Mouse (Mus musculus) forebrain, embryonic 13.5 days (tissue): ENCODE measurements at regions not wholly inside any gene's neighbourhood (a gene's known extent, or its start where the extent isn't known, plus 50 kb on each side); places are given as distances from the start of the nearest gene placed in this dataset.

Experiments
- ATAC-seq: fragments of 200-750 bp; cut with Nextera tagmentation; 2 replicates; pipeline ENCODE4 v1.8.0; 2017
- H3K27ac ChIP-seq: fragments of 300-500 bp; sonication (generic); 2 replicates; pipeline ENCODE4 v1.5.1; 2015; ENCODE audit warnings: inconsistent platforms, mild to moderate bottlenecking, moderate library complexity
- H3K27me3 ChIP-seq: fragments of 300-500 bp; sonication (generic); 2 replicates; pipeline ENCODE4 v1.6.1; 2015; ENCODE audit warnings: mild to moderate bottlenecking, inconsistent platforms
- H3K36me3 ChIP-seq: fragments of 300-500 bp; sonication (generic); 2 replicates; pipeline ENCODE4 v1.6.1; 2015; ENCODE audit warnings: mild to moderate bottlenecking, inconsistent platforms; ENCODE audit not compliant: poor library complexity, severe bottlenecking
- H3K4me1 ChIP-seq: fragments of 300-500 bp; sonication (generic); 2 replicates; pipeline ENCODE4 v1.6.1; 2015; ENCODE audit warnings: inconsistent platforms
- H3K4me2 ChIP-seq: fragments of 300-500 bp; sonication (generic); 2 replicates; pipeline ENCODE4 v1.6.1; 2015; ENCODE audit warnings: inconsistent platforms, mild to moderate bottlenecking, moderate library complexity
- H3K4me3 ChIP-seq: fragments of 300-500 bp; sonication (generic); 2 replicates; pipeline ENCODE4 v1.5.1; 2015; ENCODE audit warnings: mild to moderate bottlenecking, inconsistent platforms
- H3K9ac ChIP-seq: fragments of 300-500 bp; sonication (generic); 2 replicates; pipeline ENCODE4 v1.6.1; 2015; ENCODE audit warnings: mild to moderate bottlenecking, inconsistent platforms
- H3K9me3 ChIP-seq: fragments of 300-500 bp; sonication (generic); replicated peaks from 2 replicates; pipeline ENCODE4 v1.6.1; 2016; ENCODE audit warnings: inconsistent platforms

DNA sequence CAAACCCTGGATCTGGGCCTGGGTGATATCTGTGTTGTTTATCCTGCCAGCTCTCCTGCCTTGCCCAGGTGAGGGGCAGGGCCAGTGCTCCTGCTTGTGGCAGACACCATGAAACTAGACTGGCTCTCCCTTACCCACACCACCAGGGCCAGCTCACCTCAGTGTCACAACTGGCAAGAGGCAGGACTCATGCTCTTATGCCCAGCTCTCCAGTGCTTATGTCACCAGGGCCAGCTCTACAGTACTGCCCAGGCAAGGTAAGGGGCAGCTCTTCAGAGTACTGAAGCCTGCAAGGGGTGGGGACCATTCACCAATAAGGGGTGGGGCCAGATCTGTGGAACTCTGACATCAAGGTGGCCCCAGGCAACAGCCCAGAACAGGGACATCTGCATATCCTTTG lies 52.7 kb upstream of the Kiz start:
- Histone ChIP-seq H3K36me3 (no peaks in the 10 kb centered on the region), H3K9ac (no peak overlapping the region), H3K4me3 (no peak overlapping the region), H3K9me3 (no peaks in the 10 kb centered on the region), H3K27me3 (no peaks in the 10 kb centered on the region), H3K4me1 (no peaks in the 10 kb centered on the region), H3K4me2 (no peak overlapping the region), H3K27ac (no peak overlapping the region)
- 0 out of 2 replicates have a peak, but pooled peaks have one; percentile 24 for ATAC-seq
